Mouse (Mus musculus) cerebellum, adult 9-11 months (tissue): ENCODE data around the gene Apoa2.
A peak's percentile ranks its signal among the peaks of the same experiment; 100 is the strongest.
"Not testable (repeated sequence)": the region's sequence is repeated elsewhere in the genome, so short reads cannot be mapped to it uniquely, and the experiment has no call there.

Experiments
- DNase-seq: peaks from one replicate; pipeline ENCODE4 v3.0.0; 2022

The Apoa2 gene

DNA sequence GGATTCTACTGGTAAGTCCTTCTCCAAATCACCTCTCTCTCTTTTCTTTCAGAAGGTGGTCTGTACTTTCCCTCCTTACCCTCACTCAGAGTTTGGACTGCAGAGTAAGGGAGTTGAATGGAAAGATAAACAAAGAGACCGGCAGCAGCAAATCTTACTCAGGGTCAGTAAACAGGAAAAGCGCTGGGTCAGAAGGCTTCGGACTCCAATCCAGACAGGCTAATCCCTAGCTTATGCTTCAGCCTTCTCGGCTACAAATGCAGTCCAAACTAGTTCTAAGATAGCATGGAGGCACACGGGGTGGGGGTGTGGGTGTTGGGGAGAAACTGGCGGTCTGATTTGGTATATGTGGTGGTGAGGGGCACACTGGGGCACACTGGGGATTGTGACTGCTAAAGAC is 12.6 kb downstream of the Apoa2 start:
- DNase-seq = no peak

GRCm38 (mm10) chr1:171238463-171238862 is 13.6 kb downstream of the Apoa2 start:
- DNase-seq = no peak

- DNase-seq = no peak
Observed at GRCm38 (mm10) chr1:171239992-171240744, 15.3 kb downstream of the Apoa2 start.

DNA sequence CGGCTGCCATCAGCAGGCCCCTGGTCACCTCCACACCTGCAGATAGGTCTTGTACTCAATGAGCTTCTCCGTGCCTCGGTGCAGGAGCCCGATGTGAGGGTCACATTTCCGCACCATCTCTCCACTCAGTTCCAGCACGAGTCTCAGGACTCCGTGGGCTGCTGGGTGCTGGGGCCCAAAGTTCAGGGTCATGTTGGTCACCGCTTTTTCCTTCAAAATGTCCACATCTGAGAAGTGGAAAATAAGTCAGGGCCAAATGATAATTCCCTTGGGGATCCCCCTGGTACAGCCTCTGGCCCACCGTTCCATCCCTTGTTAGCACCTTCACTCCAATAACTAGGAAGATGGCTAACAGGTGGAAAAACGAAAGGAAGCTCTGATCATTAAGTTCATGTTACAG is 16.1 kb downstream of the Apoa2 start:
- DNase-seq = no peak

DNA sequence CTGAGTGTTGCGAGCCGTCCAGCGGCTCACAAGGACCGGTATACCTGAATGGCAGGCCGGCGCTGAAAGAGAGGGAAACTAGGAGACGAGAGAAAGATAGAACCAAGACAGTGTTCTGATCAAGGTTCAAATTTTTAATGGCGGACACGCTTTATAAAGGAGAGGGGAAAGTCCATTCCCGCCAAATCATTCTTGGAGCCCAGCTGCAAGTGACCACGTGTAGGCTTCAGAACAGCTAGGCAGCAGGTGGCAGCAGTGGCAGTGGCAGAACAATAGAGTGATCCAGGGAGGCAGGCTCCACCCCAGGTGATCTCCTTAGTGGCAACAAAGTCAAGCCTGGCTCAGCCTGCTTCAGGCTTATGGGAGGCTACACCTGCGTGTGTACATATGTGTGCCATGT is 17.1 kb downstream of the Apoa2 start:
- not testable (repeated sequence) for DNase-seq

DNA sequence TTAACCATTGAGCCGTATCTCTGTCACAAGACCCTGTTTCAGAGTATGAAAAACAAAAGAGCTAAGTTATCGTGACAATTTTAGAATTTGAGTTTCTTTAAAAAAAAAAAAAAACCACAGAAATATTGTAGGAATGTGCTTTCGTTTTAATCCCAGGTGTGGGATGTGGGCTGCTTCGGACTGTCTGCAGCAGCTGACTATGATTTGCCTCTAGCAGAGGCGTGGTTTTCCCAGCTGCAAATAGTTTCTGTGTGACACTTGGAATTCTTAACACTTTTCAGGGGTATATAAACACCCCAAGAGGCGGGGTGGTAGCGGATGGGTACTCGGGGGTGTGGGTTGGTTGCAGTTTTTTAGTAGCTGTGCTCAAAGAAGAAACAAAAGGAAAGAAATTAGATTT is 20.5 kb downstream of the Apoa2 start:
- DNase-seq = no peak

- DNase-seq = peak; percentile 98
Observed at GRCm38 (mm10) chr1:171246709-171247452, 22.0 kb downstream of the Apoa2 start.

GRCm38 (mm10) chr1:171247453-171247841 is 22.6 kb downstream of the Apoa2 start:
- no peak for DNase-seq

- peak; percentile 52 for DNase-seq
Observed at GRCm38 (mm10) chr1:171247916-171248315, 23.1 kb downstream of the Apoa2 start.

DNA sequence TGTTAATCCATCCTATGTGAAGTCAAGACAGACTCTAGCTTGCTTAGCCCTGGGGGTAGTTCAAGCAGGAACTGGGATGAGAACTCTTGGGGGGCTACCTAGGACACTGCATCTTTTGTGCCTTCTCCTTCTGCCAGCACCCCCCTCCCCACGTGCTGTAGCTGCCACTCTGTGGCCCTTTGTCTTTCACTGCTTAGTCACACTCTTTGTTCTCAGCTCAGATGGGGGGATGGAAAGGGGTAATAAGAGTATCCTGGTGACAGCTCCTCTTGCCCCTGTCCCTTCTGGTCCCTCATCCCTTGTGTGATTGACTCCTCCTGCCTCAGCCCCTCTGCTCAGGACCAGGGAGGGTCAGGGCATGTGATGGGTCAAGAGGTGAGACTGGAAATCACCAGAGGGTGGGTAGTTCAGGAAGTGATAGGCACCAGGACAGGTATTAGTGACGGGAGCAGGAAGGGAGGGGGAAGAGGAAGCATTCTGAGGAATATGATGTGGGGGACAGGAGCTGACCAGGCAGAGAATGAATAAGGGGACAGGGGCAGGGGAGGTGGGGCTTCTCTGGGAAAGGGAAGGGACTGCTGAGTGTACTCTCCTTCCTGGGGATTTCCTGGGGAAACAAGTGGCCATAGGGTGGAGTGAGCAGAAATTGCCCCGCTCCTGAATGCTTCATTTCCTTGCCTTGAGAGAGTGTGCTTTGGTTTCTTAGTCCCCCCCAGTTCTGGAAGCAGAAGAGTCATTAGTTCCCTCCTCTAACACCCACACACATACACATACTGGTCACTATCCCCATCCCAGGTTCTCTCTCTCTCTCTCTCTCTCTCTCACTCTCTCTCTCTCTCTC is 23.8 kb downstream of the Apoa2 start:
- DNase-seq = peak; percentile 57

DNA sequence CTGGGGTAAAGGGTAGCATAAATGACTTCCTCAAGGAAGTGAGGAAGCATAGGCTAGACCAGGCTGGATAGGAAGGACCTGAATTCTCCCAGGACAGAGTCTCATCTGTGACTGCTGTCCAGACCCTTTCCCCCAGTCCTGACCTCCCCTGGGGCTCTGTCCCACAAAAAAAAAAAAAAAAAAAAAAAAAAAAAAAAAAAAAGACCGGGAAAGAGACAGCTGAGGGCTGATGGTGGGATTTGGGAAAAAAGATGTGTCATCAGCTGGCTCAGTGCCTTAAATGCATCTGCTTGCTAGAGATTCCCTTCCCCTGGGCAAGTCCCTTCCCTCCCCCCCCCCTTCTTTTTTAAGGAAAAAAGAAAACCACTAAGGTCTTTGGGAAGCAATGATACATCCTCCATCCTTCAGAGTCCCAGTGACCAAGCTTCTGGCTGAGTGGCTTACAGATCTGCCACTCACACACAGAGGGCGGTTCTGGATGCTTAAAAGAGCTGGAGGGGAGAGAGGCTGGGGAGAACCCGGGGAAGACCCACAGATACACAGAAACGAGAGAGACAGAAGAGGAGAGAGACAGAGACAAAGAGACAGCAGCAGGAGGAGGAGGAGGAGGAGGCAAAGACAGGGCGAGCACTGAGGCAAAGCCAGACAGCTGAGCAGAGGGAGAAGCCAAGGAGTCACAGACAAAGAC is 25.2 kb downstream of the Apoa2 start, which contains the start of gene Adamts4:
Adamts4 (plus strand) TSS at position 509 of the 688 bp plus-strand sequence.
- no peak for DNase-seq

DNA sequence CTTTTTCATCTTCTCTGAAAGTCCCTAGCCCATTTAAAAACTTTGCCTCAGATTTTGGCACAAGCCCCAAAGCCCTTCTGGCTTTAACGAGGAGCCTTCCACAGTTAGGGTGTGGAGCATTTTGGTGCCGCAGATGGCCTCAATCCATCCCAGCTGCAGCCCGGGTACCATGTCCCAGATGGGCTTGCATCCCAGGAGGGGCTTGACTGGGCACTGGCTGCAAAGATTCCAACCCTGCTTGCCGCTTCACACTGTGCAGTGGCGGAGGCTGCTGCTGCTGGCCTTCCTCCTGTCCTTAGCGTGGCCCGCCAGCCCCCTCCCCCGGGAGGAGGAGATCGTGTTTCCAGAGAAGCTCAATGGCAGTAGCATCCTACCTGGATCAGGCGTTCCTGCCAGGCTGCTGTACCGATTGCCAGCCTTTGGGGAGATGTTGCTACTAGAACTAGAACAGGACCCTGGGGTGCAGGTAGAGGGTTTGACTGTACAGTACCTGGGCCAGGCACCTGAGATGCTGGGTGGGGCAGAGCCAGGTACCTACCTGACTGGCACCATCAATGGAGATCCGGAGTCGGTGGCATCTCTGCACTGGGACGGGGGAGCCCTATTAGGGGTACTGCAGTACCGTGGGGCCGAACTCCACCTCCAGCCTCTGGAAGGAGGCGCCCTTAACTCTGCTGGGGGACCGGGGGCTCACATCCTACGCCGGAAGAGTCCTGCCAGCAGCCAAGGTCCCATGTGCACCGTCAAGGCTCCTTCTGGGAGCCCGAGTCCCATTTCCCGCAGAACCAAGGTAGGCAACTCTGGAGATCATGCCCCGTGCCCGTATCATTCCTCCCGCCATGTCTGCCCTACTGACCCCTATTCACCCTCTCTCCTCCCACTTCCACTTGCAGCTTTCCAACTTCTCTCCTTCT is 26.1 kb downstream of the Apoa2 start, which contains the start of gene Ndufs2:
Ndufs2 (minus strand) TSS at position 709 of the 914 bp plus-strand sequence.
- DNase-seq = no peak

- no peak for DNase-seq
Observed at GRCm38 (mm10) chr1:171251594-171252324, 26.9 kb downstream of the Apoa2 start.

DNA sequence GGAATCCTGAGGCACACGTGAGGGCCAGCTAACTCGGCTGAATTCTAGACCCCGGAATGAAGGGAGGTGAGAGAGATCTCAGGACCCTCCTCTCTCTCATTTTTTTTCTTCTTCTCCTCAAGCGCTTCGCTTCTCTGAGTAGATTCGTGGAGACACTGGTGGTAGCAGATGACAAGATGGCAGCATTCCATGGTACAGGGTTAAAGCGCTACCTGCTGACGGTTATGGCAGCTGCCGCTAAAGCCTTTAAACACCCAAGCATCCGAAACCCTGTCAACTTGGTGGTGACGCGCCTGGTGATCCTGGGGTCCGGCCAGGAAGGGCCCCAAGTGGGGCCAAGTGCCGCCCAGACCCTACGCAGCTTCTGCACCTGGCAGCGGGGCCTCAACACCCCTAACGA is 27.6 kb downstream of the Apoa2 start:
- DNase-seq = no peak

GRCm38 (mm10) chr1:171256095-171256818 is 31.4 kb downstream of the Apoa2 start:
- DNase-seq = no peak

DNA sequence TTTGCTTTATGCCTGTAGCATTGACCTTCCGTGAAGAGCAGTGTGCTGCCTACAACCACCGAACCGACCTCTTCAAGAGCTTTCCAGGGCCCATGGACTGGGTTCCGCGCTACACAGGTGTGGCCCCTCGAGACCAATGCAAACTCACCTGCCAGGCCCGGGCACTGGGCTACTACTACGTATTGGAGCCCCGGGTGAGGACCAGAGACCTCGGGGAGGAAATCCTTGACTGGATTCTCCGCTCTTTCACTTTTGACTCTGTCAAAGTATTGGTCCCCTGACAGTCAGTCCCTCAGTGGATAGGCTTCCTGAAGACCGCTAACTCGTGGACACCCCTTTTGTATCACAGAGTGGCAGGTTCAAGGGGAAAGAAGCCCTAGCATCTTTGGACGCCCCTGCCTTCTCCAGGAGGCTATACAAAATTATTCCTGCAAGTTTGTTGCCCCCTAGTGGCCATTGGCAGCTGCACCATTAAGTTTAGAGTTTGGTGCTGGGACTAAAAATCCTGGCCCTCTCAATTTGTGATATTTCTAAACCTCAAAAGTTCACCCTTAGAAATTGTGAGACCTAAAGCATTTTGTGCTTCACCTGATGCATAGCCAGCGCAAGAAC is 32.2 kb downstream of the Apoa2 start:
- DNase-seq = peak; percentile 55

DNA sequence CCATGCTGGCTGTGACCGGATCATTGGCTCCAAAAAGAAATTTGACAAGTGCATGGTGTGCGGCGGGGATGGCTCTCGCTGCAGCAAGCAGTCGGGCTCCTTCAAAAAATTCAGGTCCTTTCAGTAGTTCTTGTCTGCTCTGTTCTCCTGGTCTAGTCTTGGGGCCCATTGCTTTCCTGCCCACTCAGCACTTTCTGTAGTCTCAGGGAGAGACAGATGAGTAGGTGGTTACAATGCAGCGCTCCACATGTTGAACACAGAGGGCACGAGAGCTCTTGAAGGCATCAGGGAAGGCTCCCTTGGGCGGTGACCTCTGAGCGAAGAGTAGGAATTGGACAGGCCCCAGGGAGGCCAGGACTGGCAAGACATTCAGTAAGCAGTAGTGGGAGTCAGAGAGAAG is 32.9 kb downstream of the Apoa2 start:
- no peak for DNase-seq

- DNase-seq = no peak
Observed at GRCm38 (mm10) chr1:171258921-171259320, 34.1 kb downstream of the Apoa2 start.

GRCm38 (mm10) chr1:171260316-171260715 is 35.5 kb downstream of the Apoa2 start:
- DNase-seq = no peak
